Mouse (Mus musculus) heart, adult 2 months (tissue): ENCODE data around the gene Nsun5. TPM values are rescaled to one million over a fixed set of nuclear protein-coding genes. Genes with fewer than 3 reads are reported as not detected.

Experiments
- DNase-seq, 2 experiments: peaks; one replicate each; pipeline ENCODE4 v3.0.0; 2021
- H3K27ac ChIP-seq: fragments of 200-600 bp; 2 replicates; pipeline ENCODE4 v1.8.1; 2022
- H3K27me3 ChIP-seq: fragments of 200-500 bp; 2 replicates; pipeline ENCODE4 v1.6.1; 2012; ENCODE audit warnings: mild to moderate bottlenecking, low read length, inconsistent platforms, mixed read lengths; ENCODE audit not compliant: control insufficient read depth, insufficient read depth
- H3K36me3 ChIP-seq: fragments of 200-500 bp; 2 replicates; pipeline ENCODE4 v1.6.1; 2012; ENCODE audit warnings: low read length, inconsistent platforms; ENCODE audit not compliant: control insufficient read depth, insufficient read depth
- H3K4me1 ChIP-seq: fragments of 200-500 bp; 2 replicates; pipeline ENCODE4 v1.6.1; 2011; ENCODE audit warnings: low read length; ENCODE audit not compliant: control insufficient read depth, insufficient read depth
- H3K4me3 ChIP-seq: fragments of 200-600 bp; 2 replicates; pipeline ENCODE4 v1.8.1; 2022
- H3K79me2 ChIP-seq: fragments of 200-500 bp; replicated peaks from 2 replicates; pipeline ENCODE4 v1.6.1; 2012; ENCODE audit warnings: mild to moderate bottlenecking, inconsistent platforms, low read length, moderate library complexity, mixed read lengths; ENCODE audit not compliant: control insufficient read depth, insufficient read depth
- H3K9ac ChIP-seq: fragments of 200-500 bp; 2 replicates; pipeline ENCODE4 v1.6.1; 2012; ENCODE audit warnings: low read depth, mild to moderate bottlenecking, control low read depth, inconsistent platforms, low read length, mixed read lengths
- CTCF ChIP-seq: fragments of 200-600 bp; IDR thresholded peaks from 2 replicates; pipeline ENCODE4 v1.8.1; 2022; ENCODE audit warnings: antibody characterized with exemption, mild to moderate bottlenecking, moderate library complexity
- EP300 ChIP-seq: fragments of 200-500 bp; IDR thresholded peaks from 2 replicates; pipeline ENCODE4 v1.6.1; 2011; ENCODE audit warnings: low read depth, low read length, control low read depth; ENCODE audit not compliant: insufficient read depth
- POLR2A ChIP-seq: fragments of 200-500 bp; IDR thresholded peaks from 2 replicates; pipeline ENCODE4 v1.6.1; 2011; ENCODE audit warnings: mild to moderate bottlenecking, low read depth, low read length, control low read depth; ENCODE audit not compliant: insufficient read depth
- WGBS: fragments of 180-500 bp; shearing (Covaris S2); methylation state at CpG from one replicate; pipeline ENCODE4 v1.1.7; 2018; 5-methylcytosine and 5-hydroxymethylcytosine counted together
- intact Hi-C: fragments of 180-260 bp; cut with DNase I; formaldehyde crosslinking; loops from one replicate; pipeline ENCODE4 v1.15.1; 2025
- microRNA-seq, 2 experiments: library from miRNA; unstranded; fragments of <30 nt; microRNA quantifications; one replicate each; pipeline ENCODE4 v1.2.0; 2021
- polyA plus RNA-seq: library from polyadenylated mRNA; depleted of rRNA; stranded (reverse); fragments of >200 nt; gene quantifications from 2 replicates; pipeline ENCODE4 v1.2.3, GENCODE M21; 2012; rRNA removed
- total RNA-seq, 2 experiments: library from RNA; stranded (reverse); gene quantifications; 2 replicates each; pipeline ENCODE4 v1.2.3; 2021

The Nsun5 gene
- total and polyA plus RNA-seq, 3 experiments = 14.1 to 21.6 (median 18.3) TPM

DNA sequence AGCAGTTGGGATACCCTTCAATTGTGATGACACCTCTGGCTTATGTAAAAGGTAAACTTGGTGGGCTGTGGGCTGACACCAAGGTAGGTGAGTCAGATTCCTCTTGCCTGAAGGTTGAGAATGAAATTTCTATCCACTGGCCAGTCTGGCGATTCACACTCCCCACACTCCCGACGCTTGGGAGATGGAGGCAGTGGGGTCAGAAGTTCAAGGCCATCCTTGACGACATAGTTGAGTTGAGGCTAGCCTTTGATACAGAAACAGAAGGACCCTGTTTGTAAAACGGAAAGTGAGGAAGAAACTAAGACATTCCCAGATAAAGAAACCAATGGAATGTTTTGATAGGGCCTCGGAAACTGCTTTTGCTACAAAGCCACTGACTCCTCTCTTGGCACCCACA, 29.6 kb downstream of the Nsun5 start:
- no peak overlapping the region for H3K27ac ChIP-seq
- intact Hi-C loops = no loop called here
- TF ChIP-seq EP300 = no peak
- no peak for TF ChIP-seq CTCF
- no peak for TF ChIP-seq POLR2A
- 46% methylated on average over 6 of the region's 6 CpGs for WGBS
- peaks cover 3% of the 10 kb centered on the region for H3K4me1 ChIP-seq
- no peaks in the 10 kb centered on the region for H3K27me3 ChIP-seq
- H3K36me3 ChIP-seq = no peaks in the 10 kb centered on the region
- no peaks in the 10 kb centered on the region for H3K79me2 ChIP-seq
- DNase-seq = no peak
- H3K9ac ChIP-seq = no peak overlapping the region
- no peak overlapping the region for H3K4me3 ChIP-seq

DNA sequence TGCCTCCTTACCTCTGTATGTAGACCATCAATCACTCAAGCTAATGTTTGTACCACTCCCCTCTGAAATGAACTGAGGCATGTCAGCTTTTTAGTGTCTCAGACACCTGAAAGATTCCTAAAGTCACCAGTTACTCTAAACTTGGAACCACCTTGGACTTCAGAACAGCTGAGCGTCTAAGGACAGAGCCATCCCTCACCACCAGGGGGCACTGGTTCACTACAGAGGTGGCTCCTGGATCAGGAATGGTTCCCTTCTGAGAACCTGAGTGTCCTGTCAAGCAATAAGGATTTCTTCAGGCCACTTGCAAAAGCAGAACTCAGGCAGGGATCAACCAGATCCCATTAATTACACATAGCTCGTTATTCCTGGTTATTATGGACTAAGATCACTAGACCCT, 30.5 kb downstream of the Nsun5 start:
- intact Hi-C loops = loop anchor here (1.0 to 5.0 kb wide), 4 partner anchors 94 to 362 kb away; partner anchors contain the start of gene Hip1
- WGBS = 7% methylated on average over 2 of the region's 2 CpGs

DNA sequence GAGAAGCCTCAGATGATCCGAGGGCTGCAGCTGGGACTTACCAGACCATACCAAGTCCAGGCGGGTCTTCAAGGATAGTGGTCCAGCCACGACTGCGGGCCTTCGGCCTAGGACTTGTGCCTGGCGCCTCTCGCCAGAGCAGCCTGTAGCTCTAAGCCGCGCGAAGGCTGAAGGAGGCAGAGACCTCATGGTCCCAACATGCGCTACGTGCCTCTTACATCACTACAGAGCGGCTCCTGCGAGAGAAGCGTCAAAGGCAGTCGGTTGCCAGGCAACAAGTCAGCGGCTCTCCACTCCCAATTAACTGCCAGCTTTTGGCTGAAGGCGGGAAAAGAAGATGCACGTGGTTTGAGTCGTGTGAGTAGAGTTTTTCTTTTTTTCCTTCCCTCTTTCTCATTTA, 34.9 kb downstream of the Nsun5 start:
- WGBS = 38% methylated on average over 20 of the region's 20 CpGs
- intact Hi-C loops = loop anchor here (5.0 kb wide), 2 partner anchors 143 to 358 kb away; partner anchors contain the start of gene Hip1
- Histone ChIP-seq H3K4me3 (no peak overlapping the region), H3K27me3 (no peaks in the 10 kb centered on the region), H3K4me1 (no peaks in the 10 kb centered on the region), H3K79me2 (no peaks in the 10 kb centered on the region), H3K9ac (no peak overlapping the region), H3K27ac (no peak overlapping the region), H3K36me3 (no peaks in the 10 kb centered on the region)
- TF ChIP-seq POLR2A (no peak), EP300 (no peak), CTCF (no peak)
- DNase-seq = no peak

More for the DNA sequence above, 30.5 kb downstream of the Nsun5 start:
- peak; percentile 70 to 82 for DNase-seq
- Histone ChIP-seq H3K9ac (no peak overlapping the region), H3K4me1 (no peaks in the 10 kb centered on the region), H3K27me3 (no peaks in the 10 kb centered on the region), H3K27ac (no peak overlapping the region), H3K79me2 (no peaks in the 10 kb centered on the region), H3K36me3 (no peaks in the 10 kb centered on the region), H3K4me3 (no peak overlapping the region)
- TF ChIP-seq EP300 (peak; percentile 70; the same call in 1 of the 2 replicates), CTCF (peak; percentile 99; the same call in 1 of the 2 replicates), POLR2A (no peak)

GRCm38 (mm10) chr5:135405437-135405836, 35.7 kb downstream of the Nsun5 start:
- Histone ChIP-seq H3K4me1 (no peaks in the 10 kb centered on the region), H3K27me3 (no peaks in the 10 kb centered on the region), H3K4me3 (no peak overlapping the region), H3K27ac (no peak overlapping the region), H3K79me2 (no peaks in the 10 kb centered on the region), H3K36me3 (no peaks in the 10 kb centered on the region), H3K9ac (no peak overlapping the region)
- intact Hi-C loops = no loop called here
- TF ChIP-seq POLR2A = no peak
- no peak for TF ChIP-seq CTCF
- TF ChIP-seq EP300 = no peak
- no peak for DNase-seq
- WGBS = 85% methylated on average over 9 of the region's 9 CpGs

DNA sequence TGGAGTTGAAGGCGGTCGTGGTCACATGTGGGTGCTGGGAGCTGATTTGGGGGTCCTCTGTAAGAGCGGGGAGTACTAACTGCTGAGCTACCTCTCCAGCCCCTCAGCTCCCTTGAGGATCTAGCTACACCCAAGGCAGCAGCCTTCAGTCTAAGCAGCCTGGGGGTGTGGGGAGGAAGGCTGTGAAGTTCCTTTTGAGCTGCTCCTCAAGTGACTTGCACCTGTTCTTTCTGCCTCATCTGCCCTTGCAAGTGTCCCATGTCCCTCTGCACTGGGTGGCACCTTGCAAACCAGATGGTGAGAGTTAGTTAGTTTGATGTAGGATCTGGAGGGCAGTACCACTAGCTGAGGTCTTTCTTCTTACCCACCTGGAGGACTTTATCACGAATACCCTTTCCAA, 38.4 kb downstream of the Nsun5 start:
- 91% methylated on average over 4 of the region's 4 CpGs for WGBS
- intact Hi-C loops = no loop called here
- H3K36me3 ChIP-seq = no peaks in the 10 kb centered on the region
- DNase-seq = no peak
- H3K9ac ChIP-seq = no peak overlapping the region
- H3K4me1 ChIP-seq = no peaks in the 10 kb centered on the region
- no peak for TF ChIP-seq POLR2A
- TF ChIP-seq CTCF = no peak
- TF ChIP-seq EP300 = no peak
- no peak overlapping the region for H3K27ac ChIP-seq
- H3K79me2 ChIP-seq = no peaks in the 10 kb centered on the region
- no peaks in the 10 kb centered on the region for H3K27me3 ChIP-seq
- no peak overlapping the region for H3K4me3 ChIP-seq

DNA sequence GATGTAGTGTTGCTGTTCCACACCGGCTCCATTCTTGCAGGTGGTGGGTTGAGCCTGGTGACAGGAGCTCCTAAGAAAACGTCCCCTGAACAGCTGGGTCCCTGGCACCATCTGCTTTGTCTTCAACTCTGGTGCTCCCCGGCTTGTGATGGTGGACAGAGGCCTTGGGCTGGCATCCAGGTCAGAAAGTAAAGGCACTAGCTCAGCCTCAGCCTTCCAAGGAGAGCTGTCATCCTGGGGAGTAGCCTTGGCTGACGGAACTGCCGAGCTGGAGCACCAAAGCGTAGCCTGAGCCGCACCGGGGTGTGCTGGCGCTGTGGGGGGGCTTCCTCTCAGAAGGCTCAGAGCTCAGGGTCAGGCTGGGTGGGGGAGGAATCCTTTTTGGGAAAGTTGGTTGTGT, 40.5 kb downstream of the Nsun5 start:
- 75% methylated on average over 9 of the region's 9 CpGs for WGBS
- H3K27me3 ChIP-seq = no peaks in the 10 kb centered on the region
- no peaks in the 10 kb centered on the region for H3K79me2 ChIP-seq
- no peak overlapping the region for H3K27ac ChIP-seq
- H3K9ac ChIP-seq = no peak overlapping the region
- no peaks in the 10 kb centered on the region for H3K36me3 ChIP-seq
- H3K4me3 ChIP-seq = no peak overlapping the region
- TF ChIP-seq CTCF = no peak
- no peak for TF ChIP-seq EP300
- TF ChIP-seq POLR2A = no peak
- DNase-seq = no peak
- no peaks in the 10 kb centered on the region for H3K4me1 ChIP-seq
- intact Hi-C loops = no loop called here

Small RNAs within 50 kb of the gene (microRNA-seq; reads per million reads assigned to microRNA genes)
- 0 to 0.77 reads per million in 2 experiments for gene Mir7033

Other genes with a start within 250 kb of the Nsun5 start
- gene Tbl2, start 220.3 kb upstream of the Nsun5 start, total RNA-seq = 10 to 100 TPM in 1 of 2 experiments, 1 to 10 TPM in 1; 9.9 to 10.6 TPM
- gene Tbl2, start 220.3 kb upstream of the Nsun5 start, polyA plus RNA-seq = 5.8 and 8.8 TPM in 2 replicates
- 10 to 100 TPM; 40.3 to 44.1 TPM for gene Bcl7b, start 201.7 kb upstream of the Nsun5 start, total RNA-seq
- gene Bcl7b, start 201.7 kb upstream of the Nsun5 start, polyA plus RNA-seq = 37.5 and 37.6 TPM in 2 replicates
- 10 to 100 TPM; 42.3 to 46.1 TPM for gene Baz1b, start 182.7 kb upstream of the Nsun5 start, total RNA-seq
- gene Baz1b, start 182.7 kb upstream of the Nsun5 start, polyA plus RNA-seq = 13.9 and 20.8 TPM in 2 replicates
- gene Fzd9, start 118.7 kb upstream of the Nsun5 start, total RNA-seq = 1 to 10 TPM in 1 of 2 experiments, under 1 TPM in 1; 0.78 to 1.3 TPM
- gene Fzd9, start 118.7 kb upstream of the Nsun5 start, polyA plus RNA-seq = 1.8 TPM in 2 replicates
- under 1 TPM; 0.31 to 0.41 TPM for gene Fkbp6, start 19.9 kb upstream of the Nsun5 start, total RNA-seq
- gene Fkbp6, start 19.9 kb upstream of the Nsun5 start, polyA plus RNA-seq = 0.26 TPM in 1 of 2 replicates, not detected in the other
- under 1 TPM; 0.11 to 0.18 TPM for gene Trim50, start 16.7 kb upstream of the Nsun5 start, total RNA-seq
- not detected in 2 replicates for gene Trim50, start 16.7 kb upstream of the Nsun5 start, polyA plus RNA-seq
- gene Pom121, start 24.6 kb downstream of the Nsun5 start, total RNA-seq = 10 to 100 TPM; 12.3 to 13.1 TPM
- 9.2 and 11.3 TPM in 2 replicates for gene Pom121, start 24.6 kb downstream of the Nsun5 start, polyA plus RNA-seq
- 10 to 100 TPM; 25.0 to 29.6 TPM for gene Hip1, start 175.2 kb downstream of the Nsun5 start, total RNA-seq
- 22.2 and 34.4 TPM in 2 replicates for gene Hip1, start 175.2 kb downstream of the Nsun5 start, polyA plus RNA-seq
- not detected for gene Ccl26, start 193.6 kb downstream of the Nsun5 start, total RNA-seq
- not detected in 2 replicates for gene Ccl26, start 193.6 kb downstream of the Nsun5 start, polyA plus RNA-seq
- 1 to 10 TPM; 2.6 TPM for gene Ccl24, start 203.1 kb downstream of the Nsun5 start, total RNA-seq
- gene Ccl24, start 203.1 kb downstream of the Nsun5 start, polyA plus RNA-seq = 3.2 and 4.3 TPM in 2 replicates